Mouse (Mus musculus) retina, embryonic 14.5 days (tissue): Measurements from ENCODE around the gene Tbxa2r.

Source experiments
- DNase-seq: peaks from one replicate; pipeline ENCODE4 v3.0.0-alpha.2; 2015; ENCODE audit warnings: low spot score

Tbxa2r gene

DNA sequence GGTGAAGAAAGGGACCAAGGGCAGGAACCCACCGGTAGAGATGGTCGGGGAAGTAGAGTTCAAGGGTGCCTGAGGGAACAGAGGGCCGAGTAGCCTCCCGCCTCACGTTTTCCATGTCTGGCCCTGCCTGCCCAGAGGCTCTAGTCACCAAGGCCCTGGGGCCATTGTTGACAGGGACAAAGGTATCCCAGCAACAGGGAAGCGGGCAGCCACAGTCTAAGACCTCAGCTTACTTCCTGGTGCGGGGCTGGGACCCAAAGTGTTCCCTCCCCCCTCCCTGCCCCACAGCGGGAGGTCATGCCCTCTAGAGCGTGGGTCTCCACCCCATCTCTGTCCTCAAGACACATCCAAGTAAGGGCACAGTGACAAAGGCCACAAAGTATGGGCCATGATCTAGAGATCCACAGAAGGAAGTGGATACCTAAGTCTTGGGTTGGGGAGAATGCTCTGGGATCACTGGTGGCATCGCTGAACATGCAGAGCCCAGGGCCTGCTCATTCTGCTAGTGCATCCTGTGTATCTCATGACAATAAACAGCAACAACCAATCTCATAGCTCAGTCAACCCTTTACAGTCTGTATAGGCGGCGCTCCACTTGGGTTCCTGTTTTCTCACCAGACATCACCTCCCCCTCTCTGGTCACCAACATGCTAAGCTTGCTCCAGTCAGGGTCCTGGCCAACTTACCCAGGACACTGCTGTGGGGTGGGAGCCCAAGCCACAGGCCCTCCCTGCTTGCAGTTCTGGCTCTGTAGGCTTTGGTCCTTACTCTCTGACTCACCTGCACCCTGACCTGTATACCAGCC lies 37.3 kb downstream of the Tbxa2r start, which contains the start of gene 4930404N11Rik:
Gene 4930404N11Rik (minus strand): TSS at position 145 of the 805 bp plus-strand sequence.
- peak; percentile 66 for DNase-seq

DNA sequence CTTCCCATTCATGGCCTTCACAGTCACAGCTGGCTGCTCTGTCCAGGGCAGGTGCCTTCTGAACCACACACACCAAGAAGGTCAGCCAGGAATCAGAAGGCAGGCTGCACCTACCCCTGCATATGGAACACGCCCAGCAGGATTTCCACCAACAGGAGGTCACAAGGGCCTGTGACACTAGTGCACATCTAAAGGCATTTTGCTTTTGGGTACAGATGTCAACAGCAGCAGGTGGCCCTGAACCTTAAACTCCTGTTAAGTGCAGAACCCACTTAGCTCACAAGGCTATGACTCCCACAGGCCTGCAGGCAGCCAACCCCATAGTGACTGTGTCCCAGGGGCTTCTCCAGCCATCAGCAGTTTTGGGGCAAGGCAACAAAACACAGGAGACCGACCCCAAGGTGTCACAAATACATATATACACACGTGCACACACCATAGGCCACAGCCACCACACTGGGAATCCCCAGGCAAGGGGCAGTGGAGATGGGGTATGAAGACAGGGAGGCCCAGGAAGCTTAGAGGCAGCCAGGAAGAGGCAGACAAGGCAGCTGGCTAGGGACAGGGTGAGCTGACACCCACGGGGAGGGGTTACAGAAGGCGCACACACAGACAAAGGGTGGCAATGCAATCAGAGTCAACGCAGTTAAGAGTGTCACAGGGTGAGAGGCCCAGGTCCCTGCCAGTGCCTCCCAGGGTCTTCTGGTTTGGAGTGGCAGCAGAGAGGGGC lies 38.1 kb downstream of the Tbxa2r start:
- DNase-seq: no peak

DNA sequence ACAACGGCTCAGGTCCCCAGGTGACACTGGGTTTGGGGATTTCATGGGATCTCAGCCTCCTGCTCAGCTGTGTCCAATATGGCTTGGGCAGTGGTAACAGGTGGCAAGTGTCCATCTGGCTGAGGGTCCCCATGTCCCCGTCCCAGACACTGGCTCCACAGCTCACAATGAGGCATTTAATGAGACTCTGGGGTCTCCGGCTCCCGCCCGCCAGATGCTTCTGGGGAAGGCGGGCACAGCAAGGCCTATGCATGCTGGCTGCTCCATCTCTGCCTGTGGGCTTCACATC lies 38.6 kb downstream of the Tbxa2r start:
- no peak for DNase-seq

DNA sequence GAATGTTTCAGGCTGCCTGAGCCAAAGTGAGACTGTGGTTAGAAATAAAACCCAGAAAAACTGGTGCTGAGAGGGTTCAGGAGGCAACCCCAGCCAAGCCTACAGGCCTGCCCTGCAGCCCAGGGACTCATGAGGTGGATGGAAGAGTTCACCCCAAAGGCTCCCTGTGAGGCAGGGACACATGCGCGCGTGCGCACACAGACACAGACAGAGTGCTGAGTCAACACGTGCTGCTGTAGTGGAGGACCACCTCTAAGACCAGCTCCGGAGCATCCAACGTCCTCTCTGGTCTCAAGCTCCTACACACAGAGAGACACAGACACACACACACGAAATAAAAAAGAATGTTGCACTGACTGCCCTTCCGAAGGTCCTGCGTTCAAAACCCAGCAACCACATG lies 46.8 kb downstream of the Tbxa2r start:
- DNase-seq: no peak

DNA sequence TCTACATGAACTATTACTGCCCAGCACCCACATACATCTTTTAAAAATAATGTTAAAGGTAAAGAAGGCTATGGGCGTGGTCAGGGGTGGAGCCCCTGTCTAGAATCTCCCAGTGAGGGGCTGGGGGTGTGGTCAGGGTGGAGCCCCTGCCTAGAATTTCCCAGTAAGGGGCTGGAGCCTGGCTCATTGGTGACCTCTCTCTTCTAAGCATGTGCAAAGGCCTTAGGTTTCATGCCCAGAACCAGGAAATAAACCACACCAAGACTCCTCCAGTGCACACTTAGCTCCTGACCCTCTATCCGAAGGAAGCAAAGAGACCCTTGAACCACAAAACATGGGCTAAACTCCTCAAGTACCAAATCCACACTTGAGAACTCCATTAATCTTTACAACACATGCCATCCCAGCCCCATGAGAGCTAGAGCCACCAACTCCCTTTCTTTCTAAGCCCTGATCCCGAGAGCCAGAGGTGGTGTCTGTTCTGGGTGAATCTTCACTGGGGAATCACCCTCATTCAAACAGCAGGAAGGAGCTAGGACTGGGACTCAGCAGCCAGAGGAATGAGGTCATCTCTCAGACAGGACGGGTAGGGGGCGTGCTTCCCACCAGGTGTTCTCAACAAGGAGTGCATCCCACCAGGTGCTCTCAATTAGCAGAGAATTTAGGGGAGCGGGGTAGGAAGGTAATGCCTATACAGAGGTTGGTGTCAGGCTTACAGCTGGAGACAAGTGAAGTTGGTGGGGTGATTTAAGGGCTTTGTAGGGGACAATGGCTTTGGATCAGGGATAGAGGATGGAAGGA lies 48.2 kb downstream of the Tbxa2r start:
- DNase-seq: no peak

DNA sequence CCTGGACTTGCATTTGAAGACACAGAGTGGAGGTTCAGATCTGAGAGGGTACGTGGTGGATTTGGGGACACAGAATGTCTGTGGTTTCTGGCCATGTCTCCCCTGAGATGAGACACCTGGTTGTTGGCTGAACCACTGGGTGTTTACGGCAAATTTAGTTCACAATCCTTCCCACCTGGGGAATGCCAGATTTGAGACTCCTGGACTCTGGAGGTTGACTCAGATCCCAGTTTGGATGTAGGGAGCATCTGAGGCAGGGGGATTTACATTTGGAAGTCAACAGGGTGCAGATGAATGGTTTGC lies 48.8 kb downstream of the Tbxa2r start:
- no peak for DNase-seq

DNA sequence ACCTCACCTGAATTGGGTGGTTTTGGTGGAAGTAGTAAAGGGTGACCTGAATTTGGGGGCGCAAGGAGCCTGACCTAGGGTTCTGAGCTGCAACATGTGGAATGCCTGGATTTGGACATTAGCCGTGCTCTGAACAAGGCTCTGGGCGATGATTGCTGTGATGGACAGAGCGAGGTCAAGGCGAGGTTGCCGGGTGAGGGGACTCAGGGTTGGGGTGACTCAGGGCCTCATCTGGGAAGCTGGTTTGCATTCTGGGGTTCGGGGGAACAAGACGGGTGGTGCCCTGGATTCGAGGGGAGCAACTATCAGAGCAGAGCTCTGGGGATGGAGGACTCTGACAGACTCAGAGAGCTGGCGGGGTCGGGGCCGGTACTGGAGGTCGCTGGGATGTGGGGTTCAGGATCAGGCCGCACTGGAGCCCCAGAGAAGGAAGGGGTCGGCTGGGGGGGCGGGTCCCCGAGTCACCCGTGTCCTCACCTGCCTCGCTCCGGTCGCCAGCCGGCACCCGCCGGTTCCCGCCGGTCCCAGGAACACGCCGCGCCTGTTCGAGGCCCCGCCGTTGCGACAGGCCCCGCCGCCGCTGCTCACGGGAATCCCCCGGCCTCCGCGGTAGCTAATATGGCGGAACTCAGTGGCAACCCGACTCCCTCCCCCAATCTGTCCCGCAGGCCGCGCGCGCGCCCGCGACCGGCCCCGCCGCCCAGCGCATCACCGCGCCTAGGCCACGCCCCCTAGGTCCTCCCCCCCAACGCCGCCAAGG lies 49.4 kb downstream of the Tbxa2r start, which contains the start of gene Fzr1:
Gene Fzr1 (minus strand): TSS at position 724 of the 760 bp plus-strand sequence.
- no peak for DNase-seq

DNA sequence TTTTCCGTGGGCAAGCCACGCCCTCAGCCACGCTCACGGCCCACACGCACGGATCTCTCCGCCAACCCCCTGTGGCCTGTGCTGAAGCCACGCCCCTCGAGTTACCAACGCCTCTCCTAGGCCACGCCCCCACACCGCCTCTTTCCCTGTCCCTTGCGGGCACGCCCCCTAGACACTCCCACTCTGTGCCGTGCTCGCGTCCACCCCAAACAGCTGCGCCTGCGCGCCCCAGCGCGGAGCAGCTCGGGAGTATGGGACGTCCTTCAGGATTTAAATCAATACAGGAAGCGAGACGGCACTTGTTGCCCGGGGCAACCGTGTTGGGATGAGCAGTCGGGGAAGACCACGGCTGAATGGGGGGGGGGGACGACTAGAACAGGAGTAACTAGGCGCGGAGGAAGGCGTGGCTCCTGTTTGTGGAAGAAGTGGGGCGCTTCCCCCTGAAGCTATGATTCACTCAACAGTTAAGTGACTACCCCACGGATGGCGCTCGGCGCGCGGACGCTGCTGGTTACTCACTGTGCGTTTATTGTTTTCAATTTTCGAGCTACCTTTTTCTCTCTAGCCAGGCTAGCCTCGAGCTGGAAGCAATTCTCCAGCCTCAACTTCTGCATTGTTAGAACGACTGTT lies 50.1 kb downstream of the Tbxa2r start:
- DNase-seq: peak; percentile 100

DNA sequence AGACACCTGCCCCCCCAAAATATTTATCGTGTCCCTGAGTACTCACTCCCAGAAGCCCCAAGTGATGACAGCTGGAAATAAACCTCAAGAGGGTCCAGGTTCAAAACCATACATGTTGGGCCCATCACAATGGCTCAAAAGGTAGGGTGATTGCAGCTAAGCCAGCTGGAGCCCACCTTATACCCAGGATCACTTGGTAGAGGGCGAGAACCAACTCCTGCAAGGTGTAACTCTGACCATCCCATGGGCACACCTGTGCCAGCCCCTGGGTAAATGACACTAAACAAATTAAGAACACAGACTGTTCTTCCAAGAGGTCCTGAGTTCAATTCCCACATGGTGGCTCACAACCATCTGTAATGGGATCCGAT lies 50.6 kb downstream of the Tbxa2r start:
- no peak for DNase-seq

DNA sequence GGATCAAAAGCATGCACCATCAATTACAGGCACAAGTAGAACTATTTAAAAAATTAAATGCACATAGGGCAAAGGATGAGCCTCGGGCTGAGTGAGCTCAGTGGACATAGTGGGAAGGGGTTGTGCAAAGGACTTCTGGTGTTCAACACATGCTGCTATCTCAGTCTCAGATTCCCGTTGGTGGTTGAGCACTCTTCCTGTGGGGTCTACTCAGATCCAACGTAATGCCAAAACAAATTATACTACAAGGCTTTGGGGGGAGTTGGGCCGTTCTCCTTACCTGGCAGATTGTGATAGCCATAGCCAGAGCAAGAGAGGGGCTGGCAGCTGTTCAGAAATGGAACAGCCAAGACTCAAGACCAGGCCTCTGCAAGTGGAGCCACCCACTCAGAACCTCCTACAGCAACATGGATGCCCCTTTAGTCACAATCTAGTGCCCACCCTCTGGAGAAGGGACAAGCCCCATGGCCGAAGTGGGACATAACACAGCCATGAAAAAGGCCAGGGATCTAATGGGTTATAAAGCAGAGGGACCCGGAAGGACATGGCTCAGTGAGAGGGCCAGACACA lies 51.4 kb downstream of the Tbxa2r start:
- no peak for DNase-seq

DNA sequence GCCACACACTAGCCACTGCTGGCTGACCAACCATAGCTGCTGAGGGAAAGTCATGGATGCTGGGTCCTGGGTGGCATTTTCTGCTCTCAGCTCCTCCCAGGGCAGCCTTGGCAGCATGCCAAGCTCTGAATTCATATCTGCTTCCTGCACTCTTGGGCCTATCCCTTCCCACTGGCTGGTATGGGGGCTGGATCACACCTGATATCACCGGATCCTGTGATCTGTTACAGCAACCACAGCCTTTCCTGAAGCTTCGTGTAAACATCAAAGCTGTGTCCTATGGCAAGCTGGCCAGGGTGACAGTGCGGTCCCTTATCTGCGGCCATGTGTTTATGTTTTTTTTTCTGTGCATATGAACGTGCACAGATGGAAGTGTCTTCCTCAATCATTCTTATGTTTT lies 53.5 kb downstream of the Tbxa2r start:
- no peak for DNase-seq

DNA sequence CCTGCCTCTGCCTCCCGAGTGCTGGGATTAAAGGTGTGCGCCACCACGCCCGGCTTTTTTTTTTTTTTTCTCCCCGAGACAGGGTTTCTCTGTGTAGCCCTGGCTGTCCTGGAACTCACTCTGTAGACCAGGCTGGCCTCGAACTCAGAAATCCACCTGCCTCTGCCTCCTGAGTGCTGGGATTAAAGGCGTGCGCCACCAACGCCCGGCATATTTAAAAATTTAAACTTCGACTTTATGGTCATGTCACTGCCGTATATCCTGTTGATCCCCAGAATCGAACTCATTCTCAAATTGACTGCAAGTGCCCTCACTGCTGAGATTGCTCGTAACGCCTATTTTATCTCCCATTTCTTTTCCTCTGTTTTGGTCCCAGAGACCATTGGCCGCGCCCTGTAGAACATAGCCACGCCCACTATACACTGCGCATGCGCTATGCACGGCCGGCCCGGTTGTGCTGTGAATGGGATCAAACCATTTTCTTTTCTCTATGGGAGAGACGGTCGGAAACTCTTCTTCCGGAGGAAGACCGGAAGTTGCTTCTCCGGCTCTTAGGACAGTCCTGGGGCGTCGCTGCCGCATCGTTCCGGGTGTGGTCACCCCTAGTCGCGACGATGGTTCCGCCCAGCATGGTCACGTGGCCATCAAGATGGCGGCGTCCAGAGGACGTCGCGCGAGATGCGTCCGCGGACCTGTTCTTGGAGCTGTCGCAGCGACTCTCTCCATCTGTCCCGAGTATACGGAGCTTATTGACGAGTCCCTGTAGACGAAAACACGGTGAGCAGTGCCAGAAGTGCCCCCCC lies 55.5 kb downstream of the Tbxa2r start, which contains the start of the genes Dohh and Gm48551:
Gene Dohh (plus strand): TSS at position 627 of the 803 bp plus-strand sequence.
Gene Gm48551 (plus strand): TSS at position 665 of the 803 bp plus-strand sequence.
- peak; percentile 98 for DNase-seq

DNA sequence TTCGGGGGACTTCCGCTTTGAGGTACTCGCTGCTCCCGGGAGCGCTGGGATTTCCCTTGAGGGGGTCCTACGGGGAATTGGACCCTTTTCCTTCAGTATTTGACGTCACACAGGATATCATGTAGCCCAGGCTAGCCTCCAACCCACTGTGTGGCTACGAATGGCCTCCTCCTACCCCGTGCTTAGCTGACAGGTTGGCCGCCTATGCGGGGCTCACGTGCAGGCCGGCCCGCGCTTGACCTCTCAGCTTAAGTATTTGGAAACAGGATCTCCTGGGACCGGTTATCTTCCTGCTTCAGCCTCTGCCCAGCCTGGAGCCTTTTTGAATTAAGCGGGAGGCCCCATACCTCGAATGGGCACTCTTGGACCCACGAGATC lies 56.1 kb downstream of the Tbxa2r start:
- no peak for DNase-seq
